Mouse (Mus musculus): ENCODE results near the gene Lyg2. TPM values are rescaled to one million over a fixed set of nuclear protein-coding genes. Genes with fewer than 3 reads are reported as not detected.

Gene Lyg2
- total RNA-seq (2023), result not detected

DNA sequence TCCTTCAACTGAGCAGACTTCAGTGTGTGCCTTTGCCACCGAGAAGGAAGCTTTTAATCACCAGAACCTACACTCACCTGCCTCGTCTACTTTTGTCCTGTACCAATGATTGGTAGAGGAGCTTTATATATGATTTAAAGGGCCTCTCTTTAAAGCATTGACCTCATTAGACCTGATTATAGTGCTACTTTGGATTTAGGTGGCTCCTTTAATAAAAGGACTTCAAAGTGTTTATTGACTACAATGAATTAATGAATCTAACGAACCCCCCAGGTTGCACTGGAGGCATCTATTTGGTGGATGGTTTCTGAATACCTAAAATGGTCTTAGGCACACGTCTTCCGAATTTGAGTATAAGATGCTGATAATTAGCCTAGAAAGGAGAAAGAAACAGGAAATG, at the start of gene Lyg2:
Lyg2 (minus strand) TSS at position 101 of the 400 bp plus-strand sequence.

DNA sequence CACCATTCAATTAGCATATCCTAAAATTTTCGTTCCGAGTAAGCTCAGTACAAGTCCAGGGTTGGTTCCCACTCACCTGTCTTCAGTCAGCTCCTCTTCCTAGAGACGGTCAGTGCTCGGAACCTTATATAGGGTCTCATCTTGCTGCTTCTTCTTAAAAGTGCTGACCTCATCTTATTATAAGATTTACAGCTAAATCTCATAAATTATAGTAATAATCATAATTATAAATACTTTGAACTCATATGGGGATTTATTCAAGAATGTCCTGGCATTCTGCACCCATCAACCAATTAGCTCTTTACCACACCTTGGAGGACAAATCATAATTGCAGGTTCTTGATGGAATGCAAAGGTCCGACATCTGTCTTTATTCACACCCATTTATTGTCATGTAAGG, 41.4 kb upstream of the Lyg2 start, which contains the start of gene Lyg1:
Lyg1 (minus strand) TSS at position 101 of the 400 bp plus-strand sequence.

DNA sequence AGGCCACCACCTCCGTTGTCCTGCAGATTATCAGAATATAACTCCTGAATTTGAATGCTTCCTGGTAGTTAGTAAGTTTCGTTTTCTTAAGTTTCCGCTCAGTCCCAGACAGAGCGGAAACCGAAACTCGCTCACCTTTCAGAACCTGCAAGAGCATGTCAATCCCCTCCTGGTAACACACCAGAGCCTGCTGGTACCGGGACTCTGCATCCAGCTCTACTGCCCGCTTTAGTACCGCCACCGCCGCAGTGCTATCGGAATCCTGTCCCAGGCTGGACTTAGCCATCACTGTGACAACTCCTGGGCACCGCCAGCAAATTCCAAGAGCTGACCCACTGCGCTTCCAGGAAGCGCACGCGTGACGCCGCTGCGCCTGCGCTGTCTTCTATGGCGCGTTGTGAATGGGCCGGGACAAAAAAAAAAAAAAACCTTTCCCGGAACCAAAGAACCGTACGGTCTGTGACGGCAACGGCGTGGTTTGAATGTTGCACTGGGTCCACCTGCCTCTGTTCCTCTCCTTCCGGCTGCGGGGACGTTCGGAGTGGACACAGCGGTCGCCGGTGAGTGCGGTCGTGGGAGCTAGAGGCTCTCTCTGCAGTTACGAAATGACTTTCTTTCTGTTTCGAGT, 26.2 kb downstream of the Lyg2 start, which contains the start of the genes Mitd1 and Mrpl30:
Mitd1 (minus strand) TSS at position 387 of the 628 bp plus-strand sequence.
Mrpl30 (plus strand) TSS at position 453 of the 628 bp plus-strand sequence.

DNA sequence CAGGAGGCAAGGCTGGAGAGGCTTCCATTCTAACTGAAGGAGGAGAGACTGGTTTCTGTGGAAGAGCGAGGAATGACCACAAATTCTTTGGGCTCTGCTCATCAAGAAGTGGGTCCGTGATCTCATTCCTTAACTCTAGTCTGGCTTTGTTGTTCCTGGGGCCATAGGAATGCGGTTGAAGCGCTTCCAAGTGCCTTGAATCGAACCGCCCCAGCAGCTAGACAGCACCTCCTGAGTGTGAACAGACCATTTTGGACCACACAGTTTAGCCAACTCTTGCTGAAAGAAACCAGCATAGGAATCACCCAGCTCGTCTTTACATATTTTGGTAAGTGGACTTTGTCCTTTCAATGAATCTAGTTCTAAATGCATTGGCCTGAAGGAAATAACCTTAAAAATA, 44.6 kb downstream of the Lyg2 start, which contains the start of gene Lipt1:
Lipt1 (plus strand) TSS at position 35 of the 400 bp plus-strand sequence.

DNA sequence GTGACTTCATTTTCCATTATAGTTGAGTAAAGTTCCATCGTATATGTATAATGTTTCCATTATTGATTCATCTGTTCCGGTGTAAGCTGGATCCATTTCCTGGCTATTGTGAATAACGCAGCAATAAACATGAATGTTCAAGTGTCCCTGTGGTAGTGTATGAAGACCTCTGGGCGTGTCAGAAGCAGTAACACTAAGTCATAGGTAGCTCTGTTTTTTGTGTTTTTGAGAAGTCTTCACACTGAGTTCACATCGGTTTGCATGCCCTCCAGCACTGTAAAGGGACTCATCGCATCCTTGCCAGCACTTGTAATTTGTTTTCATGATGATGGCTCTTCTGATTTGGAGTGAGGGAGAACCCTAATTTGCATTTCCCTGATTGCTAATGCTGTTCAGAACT, 50.0 kb downstream of the Lyg2 start, which contains the start of gene Tsga10:
Tsga10 (minus strand) TSS at position 144 of the 400 bp plus-strand sequence.

Other genes starting within 250 kb of the Lyg2 start
- gene 2010300C02Rik, start 196.4 kb downstream of the Lyg2 start, total RNA-seq (2023), result 0.55 TPM
- gene Tsga10, start 50.1 kb downstream of the Lyg2 start, total RNA-seq (2023), result 3.0 TPM
- 2.8 TPM for gene Lipt1, start 44.8 kb downstream of the Lyg2 start, total RNA-seq (2023)
- gene Mitd1, start 26.1 kb downstream of the Lyg2 start, total RNA-seq (2023), result 31.6 TPM
- 146 TPM for gene Mrpl30, start 26.0 kb downstream of the Lyg2 start, total RNA-seq (2023)
- gene Lyg1, start 41.3 kb upstream of the Lyg2 start, total RNA-seq (2023), result not detected
- gene Txndc9, start 81.4 kb upstream of the Lyg2 start, total RNA-seq (2023), result 74.5 TPM
- 49.0 TPM for gene Eif5b, start 81.5 kb upstream of the Lyg2 start, total RNA-seq (2023)
- gene Rev1, start 213.3 kb upstream of the Lyg2 start, total RNA-seq (2023), result 30.8 TPM